Mouse (Mus musculus) embryonic fibroblast, embryonic 13.5 days (primary cell): Measurements from ENCODE around the gene Gdpd5.

Experiments
- CTCF ChIP-seq: IDR thresholded peaks from 2 replicates; pipeline ENCODE4 v1.5.1; 2011; ENCODE audit warnings: mild to moderate bottlenecking, control low read depth, low read length, moderate library complexity, borderline replicate concordance; ENCODE audit not compliant: insufficient read depth
- POLR2A ChIP-seq: IDR thresholded peaks from 2 replicates; pipeline ENCODE4 v1.6.1; 2011; ENCODE audit warnings: low read depth, mild to moderate bottlenecking, control low read depth, low read length, moderate library complexity

GRCm38 (mm10) chr7:99407598-99407997 is 26.4 kb downstream of the Gdpd5 start:
- TF ChIP-seq POLR2A: no peak
- TF ChIP-seq CTCF: no peak
